Mouse (Mus musculus): ENCODE results near the gene Theg. TPM values are rescaled to one million over a fixed set of nuclear protein-coding genes. Genes with fewer than 3 reads are reported as not detected.

The Theg gene
- polyA plus RNA-seq (2012; rRNA removed): not detected in 2 replicates

DNA sequence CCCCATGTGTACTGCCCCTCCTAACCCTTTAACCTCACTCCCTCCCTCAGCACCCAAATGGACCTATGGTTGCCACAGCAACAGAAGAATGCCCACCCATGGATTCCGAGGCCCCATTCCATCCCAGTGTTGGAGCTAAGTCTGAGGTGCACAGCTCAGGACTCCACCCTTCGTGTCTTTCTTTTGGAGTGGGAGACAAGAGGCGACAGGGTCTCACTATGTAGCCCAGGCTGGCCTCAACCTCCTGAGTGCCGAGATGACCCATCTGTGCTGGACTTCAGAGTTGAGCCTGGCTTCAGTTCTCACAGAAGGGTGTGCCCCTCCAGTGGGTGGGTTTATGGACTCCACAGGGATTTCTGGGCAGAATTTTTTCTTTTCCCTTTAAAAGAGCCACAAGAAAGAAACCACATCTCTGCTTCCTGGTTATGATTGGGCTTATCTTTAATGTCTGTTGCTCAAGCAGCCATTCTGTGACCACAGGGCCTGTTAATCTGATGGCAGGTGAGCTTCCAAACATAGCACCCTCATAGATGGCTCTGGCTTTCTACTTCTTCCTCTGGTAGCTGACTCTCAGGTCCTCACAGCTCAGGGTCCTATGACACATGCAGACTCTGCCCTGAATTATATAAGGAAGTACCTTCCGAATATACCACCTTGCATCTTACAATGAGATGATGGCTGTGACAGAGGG lies at the start of gene Theg:
TSS of gene Theg (minus strand) at position 271 of the 691 bp plus-strand sequence.
- Histone ChIP-seq H3K4me3 (replicated peaks; ENCODE audit: insufficient read depth, low read depth, low read length) (no peak within 1 kb of the TSS), H3K4me1 (ENCODE audit: control insufficient read depth, insufficient read depth, low read length) (no peaks in the 10 kb centered on the region), H3K27ac (ENCODE audit: insufficient read depth, low read length) (no peak within 1 kb of the TSS), H3K27me3 (ENCODE audit: control insufficient read depth, insufficient read depth, low read length) (no peaks in the 10 kb centered on the region)
- no peak for DNase-seq
- 88% methylated on average over 5 of the region's 5 CpGs for WGBS
- TF ChIP-seq POLR2A (IDR thresholded peaks at IDR 0.05; ENCODE audit: borderline replicate concordance, insufficient read depth, low read length) (no peak), CTCF (IDR thresholded peaks at IDR 0.05; ENCODE audit: borderline replicate concordance, insufficient read depth, low read depth, low read length) (no peak)

DNA sequence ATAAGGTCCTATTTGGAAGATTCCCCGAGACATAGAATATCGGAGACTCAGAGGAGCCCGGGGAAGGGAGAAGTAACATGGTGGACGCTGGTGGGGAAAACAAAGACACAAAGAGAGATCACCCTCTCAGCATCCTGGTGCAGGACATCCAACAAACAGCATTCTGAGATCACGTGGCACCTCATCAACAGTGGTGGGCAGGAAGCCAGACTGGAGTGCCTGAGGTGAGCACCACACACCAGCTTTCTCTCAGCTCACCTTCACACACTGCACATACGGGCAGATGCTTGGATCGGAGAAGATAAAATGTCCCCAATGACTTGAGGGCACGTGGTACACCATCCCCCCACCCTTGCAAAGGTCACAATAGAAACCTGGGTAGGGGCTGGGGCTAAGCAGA lies 49.2 kb upstream of the Theg start:
- no peak overlapping the region for H3K4me3 ChIP-seq (replicated peaks; ENCODE audit: insufficient read depth, low read depth, low read length)
- peak; percentile 47 to 55 for DNase-seq
- peaks cover 15% of the 10 kb centered on the region for H3K4me1 ChIP-seq (ENCODE audit: control insufficient read depth, insufficient read depth, low read length)
- TF ChIP-seq CTCF (IDR thresholded peaks at IDR 0.05; ENCODE audit: borderline replicate concordance, insufficient read depth, low read depth, low read length): no peak
- no peak for TF ChIP-seq POLR2A (IDR thresholded peaks at IDR 0.05; ENCODE audit: borderline replicate concordance, insufficient read depth, low read length)
- H3K27me3 ChIP-seq (ENCODE audit: control insufficient read depth, insufficient read depth, low read length): no peaks in the 10 kb centered on the region
- no peak overlapping the region; the same call in 1 of the 2 replicates for H3K27ac ChIP-seq (ENCODE audit: insufficient read depth, low read length)
- 68% methylated on average over 8 of the region's 8 CpGs for WGBS

DNA sequence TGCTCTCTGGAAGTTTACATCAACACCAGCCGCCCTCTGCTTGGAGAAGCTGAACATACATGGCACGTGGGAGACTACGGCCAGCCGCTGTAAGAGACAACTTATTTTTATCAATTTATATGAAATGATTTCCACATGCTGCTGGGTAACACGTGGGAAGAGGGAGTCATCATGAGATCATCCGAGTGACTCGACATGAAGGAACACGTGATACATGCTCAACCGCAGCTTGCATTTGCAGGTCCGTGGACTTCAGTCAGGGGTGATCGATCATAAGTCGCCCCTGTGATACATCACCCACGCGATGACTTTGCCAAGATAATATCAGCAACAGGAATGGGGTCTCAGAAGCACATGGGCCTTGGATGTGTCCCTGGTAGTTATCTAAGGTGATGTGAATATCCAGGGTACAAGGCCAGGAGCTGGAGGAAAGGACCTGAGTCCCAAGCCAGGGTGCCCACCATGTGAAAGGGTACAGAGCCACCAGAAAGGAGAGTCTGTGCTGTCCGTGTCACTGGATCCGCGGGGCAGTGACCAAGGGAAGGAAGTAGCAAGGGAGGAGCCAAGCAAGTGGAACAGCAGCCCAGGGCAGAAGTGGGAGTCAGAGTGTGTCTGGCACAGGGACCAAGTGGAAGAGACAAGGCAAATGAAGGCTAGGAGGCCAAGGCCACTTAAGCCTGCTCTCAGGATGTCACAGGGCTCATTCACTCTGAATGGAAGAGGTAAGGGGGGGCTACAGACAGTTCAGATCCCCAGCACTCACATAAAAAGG lies 46.1 kb upstream of the Theg start:
- TF ChIP-seq POLR2A (IDR thresholded peaks at IDR 0.05; ENCODE audit: borderline replicate concordance, insufficient read depth, low read length) (no peak), CTCF (IDR thresholded peaks at IDR 0.05; ENCODE audit: borderline replicate concordance, insufficient read depth, low read depth, low read length) (no peak)
- Histone ChIP-seq H3K27ac (ENCODE audit: insufficient read depth, low read length) (no peak overlapping the region), H3K27me3 (ENCODE audit: control insufficient read depth, insufficient read depth, low read length) (no peaks in the 10 kb centered on the region), H3K4me1 (ENCODE audit: control insufficient read depth, insufficient read depth, low read length) (peaks cover 10% of the 10 kb centered on the region), H3K4me3 (replicated peaks; ENCODE audit: insufficient read depth, low read depth, low read length) (no peak overlapping the region)
- 76% methylated on average over 17 of the region's 17 CpGs for WGBS
- DNase-seq: no peak

DNA sequence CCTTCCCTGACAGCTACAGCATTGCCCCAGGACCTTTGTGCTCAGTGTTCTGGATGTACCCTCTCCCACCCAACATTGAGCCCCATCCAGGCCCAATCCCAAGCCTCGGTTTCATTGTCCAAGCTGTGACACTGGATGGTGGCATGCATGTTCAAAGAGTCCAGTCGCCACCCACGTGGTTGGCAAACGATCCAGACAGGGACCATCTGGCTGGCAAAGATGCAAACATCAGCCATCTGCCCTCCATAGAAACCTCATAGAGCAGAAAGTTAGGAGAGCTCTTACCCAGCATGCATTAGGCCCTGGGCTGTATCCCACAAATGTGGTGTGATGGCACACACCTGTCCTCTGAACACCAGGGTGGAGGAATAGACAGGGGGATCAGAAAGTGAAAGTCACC lies 44.3 kb upstream of the Theg start:
- Histone ChIP-seq H3K27me3 (ENCODE audit: control insufficient read depth, insufficient read depth, low read length) (no peaks in the 10 kb centered on the region), H3K4me3 (replicated peaks; ENCODE audit: insufficient read depth, low read depth, low read length) (no peak overlapping the region), H3K27ac (ENCODE audit: insufficient read depth, low read length) (no peak overlapping the region), H3K4me1 (ENCODE audit: control insufficient read depth, insufficient read depth, low read length) (peaks cover 7% of the 10 kb centered on the region)
- 18% methylated on average over 4 of the region's 4 CpGs for WGBS
- DNase-seq: no peak
- no peak for TF ChIP-seq CTCF (IDR thresholded peaks at IDR 0.05; ENCODE audit: borderline replicate concordance, insufficient read depth, low read depth, low read length)
- TF ChIP-seq POLR2A (IDR thresholded peaks at IDR 0.05; ENCODE audit: borderline replicate concordance, insufficient read depth, low read length): no peak

DNA sequence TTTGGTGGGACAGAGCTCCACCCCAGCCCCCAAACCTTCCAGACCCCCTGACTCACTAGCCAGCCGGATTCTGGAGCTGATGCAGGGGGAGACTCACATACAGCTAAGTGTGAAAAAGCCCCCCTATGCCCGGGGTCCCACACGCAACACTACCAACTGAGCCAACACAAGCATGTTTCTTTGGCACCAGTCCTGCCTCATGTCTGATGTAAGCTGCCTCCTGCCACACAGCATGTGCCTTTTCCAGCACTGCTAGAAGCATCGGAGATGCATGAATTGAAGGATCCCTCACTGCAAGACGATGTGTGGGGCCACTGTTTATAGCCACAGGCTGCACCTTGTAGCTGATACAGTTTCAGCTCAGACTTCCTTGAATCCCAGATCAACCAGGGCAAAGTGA lies 41.2 kb upstream of the Theg start:
- DNase-seq: no peak
- peaks cover 29% of the 10 kb centered on the region for H3K4me1 ChIP-seq (ENCODE audit: control insufficient read depth, insufficient read depth, low read length)
- no peak overlapping the region for H3K27ac ChIP-seq (ENCODE audit: insufficient read depth, low read length)
- TF ChIP-seq POLR2A (IDR thresholded peaks at IDR 0.05; ENCODE audit: borderline replicate concordance, insufficient read depth, low read length): no peak
- no peak for TF ChIP-seq CTCF (IDR thresholded peaks at IDR 0.05; ENCODE audit: borderline replicate concordance, insufficient read depth, low read depth, low read length)
- WGBS: 40% methylated on average over 5 of the region's 5 CpGs
- H3K4me3 ChIP-seq (replicated peaks; ENCODE audit: insufficient read depth, low read depth, low read length): no peak overlapping the region
- no peaks in the 10 kb centered on the region for H3K27me3 ChIP-seq (ENCODE audit: control insufficient read depth, insufficient read depth, low read length)

DNA sequence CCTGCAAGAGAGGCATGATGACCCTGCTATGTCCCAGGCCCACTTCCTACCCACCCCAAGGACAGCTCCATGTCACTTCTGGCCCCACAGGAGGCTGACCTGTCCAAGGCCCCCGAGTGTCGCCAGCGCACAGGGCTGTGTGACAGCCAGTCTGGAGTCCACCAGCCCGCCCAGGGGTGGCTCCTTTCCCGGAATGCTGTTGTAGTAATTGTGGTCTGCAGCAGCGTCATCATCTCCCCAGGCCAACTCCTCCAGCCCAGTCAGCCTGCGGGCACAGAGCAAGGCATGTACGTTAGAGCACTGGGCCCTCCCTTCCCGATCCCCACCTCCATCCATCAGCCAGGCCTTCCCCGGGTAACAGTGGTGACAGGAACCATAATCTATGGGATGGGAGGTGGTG lies 39.0 kb upstream of the Theg start:
- no peak for TF ChIP-seq POLR2A (IDR thresholded peaks at IDR 0.05; ENCODE audit: borderline replicate concordance, insufficient read depth, low read length)
- TF ChIP-seq CTCF (IDR thresholded peaks at IDR 0.05; ENCODE audit: borderline replicate concordance, insufficient read depth, low read depth, low read length): no peak
- Histone ChIP-seq H3K4me3 (replicated peaks; ENCODE audit: insufficient read depth, low read depth, low read length) (no peak overlapping the region), H3K27me3 (ENCODE audit: control insufficient read depth, insufficient read depth, low read length) (no peaks in the 10 kb centered on the region), H3K27ac (ENCODE audit: insufficient read depth, low read length) (no peak overlapping the region), H3K4me1 (ENCODE audit: control insufficient read depth, insufficient read depth, low read length) (peaks cover 26% of the 10 kb centered on the region)
- no peak for DNase-seq
- WGBS: 71% methylated on average over 10 of the region's 10 CpGs

DNA sequence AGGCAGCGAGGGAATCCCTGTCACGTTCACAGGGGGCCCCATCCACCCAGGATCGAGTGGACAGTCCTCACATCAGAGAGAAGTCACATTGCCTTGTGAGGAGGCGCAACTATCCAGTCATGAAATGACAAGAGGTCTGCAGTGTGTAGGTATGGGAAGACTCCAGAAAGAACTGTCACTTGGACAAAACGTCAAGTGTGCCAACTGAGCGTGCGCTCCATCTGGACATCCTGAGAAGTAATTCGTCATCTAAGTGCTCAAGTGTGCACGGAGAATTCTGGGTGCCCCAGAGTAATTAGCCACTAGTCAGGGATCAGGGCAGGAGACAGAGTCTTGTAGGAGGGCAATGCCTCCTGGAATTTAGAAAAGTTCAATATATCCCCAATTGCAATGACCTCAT lies 38.3 kb upstream of the Theg start:
- no peak for TF ChIP-seq CTCF (IDR thresholded peaks at IDR 0.05; ENCODE audit: borderline replicate concordance, insufficient read depth, low read depth, low read length)
- TF ChIP-seq POLR2A (IDR thresholded peaks at IDR 0.05; ENCODE audit: borderline replicate concordance, insufficient read depth, low read length): no peak
- 26% methylated on average over 9 of the region's 9 CpGs for WGBS
- no peak overlapping the region for H3K27ac ChIP-seq (ENCODE audit: insufficient read depth, low read length)

DNA sequence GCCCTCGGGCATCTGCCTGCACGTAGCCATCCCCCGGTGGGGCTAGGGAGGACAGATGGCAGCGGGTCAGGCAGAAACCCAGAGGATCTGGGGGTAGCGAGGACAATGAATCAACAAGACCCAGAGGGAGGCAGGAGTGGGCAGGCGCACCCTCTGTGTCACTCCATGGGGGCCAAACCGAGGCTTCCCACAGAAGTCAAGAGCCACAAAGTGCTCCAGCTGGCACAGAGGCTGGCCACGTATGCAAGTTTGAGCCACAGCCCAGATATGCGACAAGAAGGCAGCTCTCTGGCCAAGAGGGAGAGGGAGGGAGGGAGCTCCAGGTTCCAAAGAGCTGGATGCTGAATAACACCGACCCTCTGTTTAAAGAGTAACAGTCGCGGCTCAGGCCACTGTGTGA lies 36.8 kb upstream of the Theg start:
- Histone ChIP-seq H3K27me3 (ENCODE audit: control insufficient read depth, insufficient read depth, low read length) (no peaks in the 10 kb centered on the region), H3K27ac (ENCODE audit: insufficient read depth, low read length) (no peak overlapping the region), H3K4me3 (replicated peaks; ENCODE audit: insufficient read depth, low read depth, low read length) (no peak overlapping the region), H3K4me1 (ENCODE audit: control insufficient read depth, insufficient read depth, low read length) (peaks cover 26% of the 10 kb centered on the region)
- peak; percentile 40 to 54 for DNase-seq
- TF ChIP-seq CTCF (IDR thresholded peaks at IDR 0.05; ENCODE audit: borderline replicate concordance, insufficient read depth, low read depth, low read length) (no peak), POLR2A (IDR thresholded peaks at IDR 0.05; ENCODE audit: borderline replicate concordance, insufficient read depth, low read length) (no peak)
- WGBS: 16% methylated on average over 12 of the region's 12 CpGs

More for the DNA sequence above, 38.3 kb upstream of the Theg start:
- Histone ChIP-seq H3K4me1 (ENCODE audit: control insufficient read depth, insufficient read depth, low read length) (peaks cover 26% of the 10 kb centered on the region), H3K4me3 (replicated peaks; ENCODE audit: insufficient read depth, low read depth, low read length) (no peak overlapping the region), H3K27me3 (ENCODE audit: control insufficient read depth, insufficient read depth, low read length) (no peaks in the 10 kb centered on the region)
- DNase-seq: no peak
